Mouse (Mus musculus) layer of hippocampus, adult 18-20 months (tissue): Measurements from ENCODE around the gene Card11. TPM values are rescaled to one million over a fixed set of nuclear protein-coding genes. Genes with fewer than 3 reads are reported as not detected.
A peak's percentile ranks its signal among the peaks of the same experiment; 100 is the strongest.

ENCODE experiments used
- DNase-seq, 2 experiments: peaks; one replicate each; pipeline ENCODE4 v3.0.0; 2022; ENCODE audit warnings: low spot score in 2 of 2
- long read RNA-seq: library from polyadenylated mRNA; stranded (forward); transcript quantifications from one replicate; pipeline ENCODE4 v2.0.0, GENCODE M21; 2021
- total RNA-seq, 2 experiments: library from RNA; stranded (reverse); gene quantifications; 2 replicates each; pipeline ENCODE4 v1.2.3; 2021

The Card11 gene
- total RNA-seq = under 1 TPM; 0.13 to 0.17 TPM
- long read RNA-seq = 0 reads

GRCm38 (mm10) chr5:141000349-141000748 lies at the start of gene Card11:
Card11 (minus strand) TSS chr5:141000582.
- DNase-seq = no peak

GRCm38 (mm10) chr5:141047651-141048218 lies 47.4 kb upstream of the Card11 start:
- peak; percentile 15 to 41 for DNase-seq

GRCm38 (mm10) chr5:141044976-141045375 lies 44.6 kb upstream of the Card11 start:
- DNase-seq = no peak

GRCm38 (mm10) chr5:141043654-141044447 lies 43.5 kb upstream of the Card11 start:
- peak; percentile 28 to 64 for DNase-seq

- no peak for DNase-seq
These were observed 42.0 kb upstream of the Card11 start for GRCm38 (mm10) chr5:141042406-141042805.

- no peak for DNase-seq
These were observed 40.5 kb upstream of the Card11 start for GRCm38 (mm10) chr5:141040846-141041245.

GRCm38 (mm10) chr5:141038342-141038741 lies 38.0 kb upstream of the Card11 start:
- no peak for DNase-seq

GRCm38 (mm10) chr5:141035346-141035745 lies 35.0 kb upstream of the Card11 start:
- no peak for DNase-seq

GRCm38 (mm10) chr5:141034301-141034700 lies 33.9 kb upstream of the Card11 start:
- no peak for DNase-seq

- no peak for DNase-seq
These were observed 32.6 kb upstream of the Card11 start for GRCm38 (mm10) chr5:141033001-141033400.

GRCm38 (mm10) chr5:141029364-141029763 lies 29.0 kb upstream of the Card11 start:
- DNase-seq = no peak

GRCm38 (mm10) chr5:141025635-141026034 lies 25.3 kb upstream of the Card11 start:
- DNase-seq = no peak

GRCm38 (mm10) chr5:141024435-141024834 lies 24.1 kb upstream of the Card11 start:
- DNase-seq = no peak

GRCm38 (mm10) chr5:141017927-141018700 lies 17.7 kb upstream of the Card11 start:
- DNase-seq = no peak

- no peak for DNase-seq
These were observed 15.7 kb upstream of the Card11 start for GRCm38 (mm10) chr5:141016082-141016481.

- DNase-seq = no peak
These were observed 13.8 kb upstream of the Card11 start for GRCm38 (mm10) chr5:141014216-141014615.

GRCm38 (mm10) chr5:141013465-141013864 lies 13.1 kb upstream of the Card11 start:
- no peak for DNase-seq

- no peak for DNase-seq
These were observed 5.1 kb upstream of the Card11 start for GRCm38 (mm10) chr5:141005491-141005890.

- DNase-seq = no peak
These were observed 3.8 kb upstream of the Card11 start for GRCm38 (mm10) chr5:141004078-141004763.

- no peak for DNase-seq
These were observed 1.2 kb downstream of the Card11 start for GRCm38 (mm10) chr5:140999178-140999672.

- DNase-seq = no peak
These were observed 2.6 kb downstream of the Card11 start for GRCm38 (mm10) chr5:140997767-140998166.
